Mouse (Mus musculus): ENCODE results near the gene Sos2.

GRCm38 (mm10) chr12:69597446-69597845 is 84.2 kb downstream of the Sos2 start:
- no peak for TF ChIP-seq POLR2A (IDR thresholded peaks at IDR 0.05; ENCODE audit: insufficient read depth, low read depth, low read length)
- no peak for TF ChIP-seq CTCF (IDR thresholded peaks at IDR 0.05)
- no peak for TF ChIP-seq EP300 (IDR thresholded peaks at IDR 0.05; ENCODE audit: insufficient read depth, low read depth, low read length)
